Mouse (Mus musculus) left cerebral cortex, postnatal 4 days (tissue): Measurements from ENCODE around the gene Ahdc1. TPM values are rescaled to one million over a fixed set of nuclear protein-coding genes. Genes with fewer than 3 reads are reported as not detected.

Experiments
- DNase-seq: peaks from one replicate; pipeline ENCODE4 v3.0.0-alpha.2; 2022
- intact Hi-C: fragments of 180-260 bp; cut with DNase I; formaldehyde crosslinking; loops from one replicate; pipeline ENCODE4 v1.15.1; 2025
- total RNA-seq, 2 experiments: library from RNA; stranded (reverse); gene quantifications; 2 replicates each; pipeline ENCODE4 v1.2.3; 2021

The Ahdc1 gene
- total RNA-seq, 2 experiments from 2014 or later, result 94.1 to 102 TPM

DNA sequence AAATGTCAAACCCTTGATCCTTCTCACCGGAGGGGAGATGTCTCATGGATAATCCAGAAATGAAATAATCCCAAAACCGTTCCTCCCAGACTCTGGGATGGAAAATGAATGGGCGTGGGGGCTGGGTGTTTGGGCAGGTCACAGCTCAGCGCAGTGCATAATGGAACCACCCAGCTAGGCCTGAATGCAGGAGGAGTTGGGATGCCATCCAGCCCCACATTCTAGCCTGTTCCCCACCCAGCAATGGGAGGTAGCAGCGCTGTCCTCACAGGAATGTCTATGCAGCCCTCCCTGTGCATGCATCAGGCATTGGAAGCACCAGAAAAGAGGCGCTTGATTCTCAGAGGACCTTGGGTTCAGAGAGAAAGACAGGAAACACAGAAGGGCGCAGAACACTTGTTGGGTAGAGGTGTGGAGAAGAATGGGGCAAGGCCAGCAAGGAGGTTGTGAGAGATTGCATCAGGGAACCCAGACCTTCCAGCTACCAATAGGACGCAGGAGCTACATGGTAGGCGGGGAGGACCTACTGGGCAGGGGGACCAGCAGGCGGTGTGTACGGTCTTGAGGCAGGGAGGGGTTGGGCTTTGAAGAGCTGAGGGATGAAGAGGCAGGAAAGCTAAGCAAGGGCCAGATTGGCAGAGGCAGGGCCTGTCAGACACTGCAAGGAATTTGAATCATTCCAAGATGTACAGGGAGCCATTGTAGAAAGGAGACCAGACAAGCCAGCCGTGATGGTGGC, 57.5 kb downstream of the Ahdc1 start:
- intact Hi-C loops, result no loop called here
- DNase-seq, result no peak

DNA sequence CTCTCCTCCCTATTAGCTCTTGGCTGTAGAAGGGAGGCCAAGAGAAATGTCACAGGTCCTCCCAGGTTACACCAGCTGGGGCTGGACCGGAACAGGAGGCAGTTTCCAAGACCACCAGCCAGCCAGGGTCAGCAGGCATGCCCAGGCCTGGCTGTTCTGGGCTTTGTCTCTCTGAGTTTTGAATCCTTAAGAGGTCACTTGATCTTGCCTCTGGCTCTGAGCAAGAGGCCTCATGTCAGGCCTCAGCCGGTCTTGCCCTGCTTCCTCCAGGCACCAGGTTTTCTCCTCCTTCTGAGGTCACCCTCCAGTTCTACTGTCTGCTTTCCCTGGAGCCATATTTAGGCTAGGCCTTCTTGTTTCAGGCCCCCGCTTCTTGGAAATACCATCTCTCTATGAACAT, 59.3 kb downstream of the Ahdc1 start:
- intact Hi-C loops, result no loop called here
- no peak for DNase-seq

DNA sequence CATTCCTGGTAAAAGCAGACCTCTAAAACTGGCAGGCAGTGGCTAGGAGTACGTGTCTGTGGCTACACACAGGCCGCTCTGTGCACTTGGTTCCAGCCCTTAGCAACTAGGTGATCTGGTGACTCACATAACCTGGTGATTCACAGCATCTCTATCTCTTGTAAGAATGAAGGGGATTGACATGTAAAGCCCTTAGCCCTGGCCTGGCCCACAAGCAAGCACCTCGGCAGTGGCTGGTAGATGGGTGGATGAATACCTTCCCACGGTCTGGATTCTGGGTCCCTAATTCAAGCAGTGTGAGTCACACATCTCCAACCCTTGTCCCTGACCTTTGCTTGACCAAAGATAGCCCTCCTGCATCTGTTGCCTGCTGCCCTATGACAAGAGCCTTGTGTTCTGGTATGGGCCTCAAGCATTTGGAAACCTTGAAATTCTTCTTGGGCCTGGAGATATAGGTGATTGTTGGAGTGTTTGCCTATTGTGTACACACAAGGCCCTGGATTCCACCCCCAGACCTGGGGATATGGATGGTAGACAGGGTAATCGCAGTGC, 59.8 kb downstream of the Ahdc1 start:
- intact Hi-C loops, result no loop called here
- no peak for DNase-seq

DNA sequence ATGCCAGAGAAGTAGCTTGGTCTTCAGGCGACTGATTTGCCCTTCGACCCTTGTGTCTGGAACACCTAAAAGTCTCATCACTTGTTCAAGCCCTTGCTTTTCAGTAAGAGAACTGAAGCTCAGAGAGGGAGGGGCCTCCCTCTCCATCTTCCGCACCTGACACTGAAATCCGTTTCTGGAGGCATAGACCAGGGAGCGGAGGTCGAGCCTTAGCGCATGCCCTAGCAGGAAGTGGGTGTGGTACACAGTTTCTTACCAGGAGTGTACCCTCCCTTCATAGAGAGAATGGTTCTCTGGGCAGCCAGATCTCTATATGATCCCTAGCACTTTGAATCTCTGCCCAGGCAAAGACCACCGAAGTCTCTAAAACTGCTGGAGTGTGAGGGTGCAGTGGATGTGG, 62.1 kb downstream of the Ahdc1 start:
- no peak for DNase-seq
- intact Hi-C loops, result no loop called here

DNA sequence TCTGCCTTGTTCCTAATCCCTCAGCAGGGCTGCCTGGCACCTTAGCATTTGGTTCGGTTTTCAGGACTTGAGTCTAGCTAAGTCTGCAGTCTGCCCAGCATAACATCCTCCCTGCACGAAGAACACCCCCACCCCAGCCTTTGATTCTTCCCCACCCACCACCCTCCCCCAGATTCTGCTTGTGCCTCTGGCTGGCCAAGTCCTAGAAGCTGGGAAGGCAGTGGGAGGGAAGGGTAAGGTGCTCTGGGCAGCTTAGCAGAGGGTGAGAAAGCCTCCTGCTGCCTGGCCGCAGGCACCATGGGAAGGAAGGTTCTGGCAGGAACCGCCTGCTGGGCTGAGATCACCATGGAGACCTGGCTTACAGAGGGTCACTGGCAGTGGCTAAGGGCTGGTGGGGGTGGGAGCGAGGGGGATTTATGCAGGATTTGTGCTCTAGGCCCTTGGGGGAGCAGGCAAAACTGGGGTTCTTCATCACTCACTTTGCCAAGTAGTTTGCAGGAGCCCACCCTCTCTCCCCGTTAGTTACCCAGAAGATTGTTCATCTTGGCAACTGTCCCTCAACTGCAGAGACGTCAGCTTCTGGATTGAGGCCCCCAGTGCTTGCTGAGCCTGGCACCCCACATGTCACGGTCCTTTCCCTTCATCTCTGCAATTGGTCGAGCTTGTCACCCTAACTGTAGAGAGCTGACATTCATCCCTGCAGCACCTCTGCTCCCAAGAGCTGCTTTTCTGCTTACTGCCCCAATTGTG, 63.2 kb downstream of the Ahdc1 start:
- intact Hi-C loops, result no loop called here
- DNase-seq, result peak; percentile 77

DNA sequence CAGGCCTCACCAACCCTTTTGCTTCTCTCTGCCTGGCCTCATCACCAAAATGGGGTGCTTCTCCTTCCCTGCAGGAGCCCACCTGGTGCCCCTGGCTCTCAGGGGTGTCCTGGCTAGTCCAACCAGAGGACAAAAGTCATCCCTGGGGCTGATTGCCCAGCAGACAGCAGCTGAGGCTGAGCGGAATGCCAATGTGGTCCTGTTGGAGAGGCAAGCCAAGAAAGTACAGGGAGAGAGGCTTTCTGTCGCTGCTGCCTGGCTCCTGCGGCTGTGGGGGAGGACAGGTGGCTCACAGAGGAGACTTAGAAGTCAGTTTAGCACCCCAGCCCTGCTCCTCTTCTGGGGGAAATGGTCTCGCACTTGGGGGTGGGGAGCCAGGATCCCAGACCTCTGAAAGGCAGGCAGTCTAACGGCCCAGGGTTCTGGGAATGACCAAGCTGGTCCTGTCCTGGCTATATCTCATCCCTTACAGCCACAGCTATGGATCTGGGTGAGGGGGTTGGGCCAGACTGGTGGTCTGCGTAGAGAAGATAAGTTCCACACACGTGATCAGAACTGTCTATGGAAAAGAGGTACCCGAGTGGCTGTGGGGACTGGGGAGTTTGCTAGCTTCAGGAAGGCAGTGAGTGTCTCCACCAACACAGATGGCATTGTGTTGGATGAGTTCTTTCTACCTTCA, 64.0 kb downstream of the Ahdc1 start:
- peak; percentile 73 for DNase-seq
- intact Hi-C loops, result no loop called here

DNA sequence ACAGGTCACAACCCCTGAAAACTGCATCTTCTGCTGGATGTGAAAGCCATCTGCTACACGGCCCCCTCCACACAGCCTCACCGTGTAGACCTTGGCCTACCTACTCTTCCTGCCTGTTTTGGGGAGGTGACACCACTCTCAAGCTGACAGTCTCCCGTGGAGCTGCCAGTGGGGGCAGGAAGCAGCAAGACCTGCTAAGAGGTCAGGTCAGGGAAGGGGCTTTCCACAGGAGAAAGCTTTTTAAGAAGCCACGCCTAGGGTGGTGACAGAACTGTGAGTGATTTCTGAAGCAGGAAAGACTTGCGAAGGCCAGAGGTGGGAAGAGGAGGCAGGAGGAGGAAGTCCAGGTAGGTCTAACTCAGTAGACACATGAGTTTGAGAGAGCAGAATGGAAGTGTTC, 67.9 kb downstream of the Ahdc1 start:
- intact Hi-C loops, result no loop called here
- DNase-seq, result no peak

DNA sequence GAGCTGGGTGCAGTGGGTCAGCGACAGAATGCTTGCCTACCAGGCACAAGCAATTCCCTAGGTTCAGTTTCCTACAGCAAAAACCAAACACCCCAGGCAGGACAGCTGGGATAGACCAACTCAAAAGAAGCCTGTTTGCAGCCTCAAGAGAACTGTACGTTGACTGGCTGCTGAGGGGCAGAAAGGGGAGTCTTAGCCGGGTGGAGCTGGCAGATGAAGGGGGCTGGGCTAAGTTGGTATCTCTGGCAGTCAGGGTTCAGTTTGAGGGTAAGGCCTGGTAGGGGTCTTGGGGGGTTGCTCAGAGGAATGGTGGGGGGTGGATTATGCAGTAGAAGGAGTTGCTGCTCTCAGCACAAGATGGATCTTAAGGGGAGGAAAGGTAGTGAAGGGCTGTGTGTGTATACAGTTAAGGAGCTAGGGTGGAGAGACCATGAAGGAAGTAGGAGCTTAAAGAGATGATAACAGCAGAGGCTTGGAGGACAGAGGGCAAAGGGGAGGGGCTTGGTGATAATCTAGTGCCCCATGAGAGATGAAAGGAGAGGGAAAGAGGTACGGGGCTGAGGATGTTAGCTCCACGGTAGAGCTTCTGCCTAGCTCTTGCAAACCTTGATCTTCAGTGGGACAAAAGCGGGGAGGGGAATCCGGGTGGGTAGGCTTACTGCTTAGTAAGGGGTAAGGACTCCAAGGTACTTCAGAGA, 68.5 kb downstream of the Ahdc1 start:
- intact Hi-C loops, result no loop called here
- no peak for DNase-seq

DNA sequence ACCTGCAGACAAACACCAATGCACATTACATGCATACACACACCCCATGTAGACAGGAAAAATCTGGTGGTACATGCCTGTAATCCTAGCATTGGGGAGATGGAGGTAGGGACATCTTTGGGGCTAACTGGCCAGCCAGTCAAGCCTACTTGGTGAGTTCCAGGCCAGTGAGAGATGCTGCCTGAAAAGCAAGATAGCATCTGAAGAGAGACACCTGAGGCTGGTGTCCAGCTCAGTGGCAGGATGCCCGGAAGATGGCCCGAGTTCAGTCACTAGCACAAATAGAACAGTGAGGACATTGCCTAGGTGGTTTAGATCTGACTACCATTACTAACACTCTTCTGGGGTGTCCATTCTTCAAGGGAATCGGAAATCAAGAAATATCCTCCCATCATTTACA, 69.8 kb downstream of the Ahdc1 start:
- intact Hi-C loops, result no loop called here
- no peak for DNase-seq

DNA sequence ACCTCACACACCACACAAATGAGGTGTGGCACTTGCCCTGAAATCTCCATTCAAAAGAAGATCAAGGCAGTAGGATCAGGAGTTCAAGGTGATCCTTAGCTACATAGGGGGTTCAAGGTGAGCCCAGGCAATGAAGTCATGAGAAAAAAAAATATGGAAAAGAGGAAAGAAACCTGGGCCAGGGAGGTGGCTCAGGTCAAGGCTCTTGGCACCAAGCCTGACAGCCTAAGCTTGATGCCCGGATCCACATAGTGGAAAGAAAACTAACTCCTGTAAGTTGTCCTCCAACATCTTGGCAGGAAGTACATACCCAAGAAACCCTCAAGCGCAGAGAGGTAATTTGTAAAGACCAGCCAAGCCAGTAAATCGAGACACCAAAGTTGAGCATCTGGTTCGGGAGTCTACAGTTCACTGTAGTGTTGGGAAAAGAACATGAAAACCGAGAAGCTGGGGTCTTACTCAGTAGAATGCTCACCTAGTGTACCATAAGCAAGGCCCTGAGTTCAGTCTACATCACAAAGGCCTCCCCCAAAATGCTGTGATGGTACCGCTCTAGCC, 71.2 kb downstream of the Ahdc1 start:
- no peak for DNase-seq

DNA sequence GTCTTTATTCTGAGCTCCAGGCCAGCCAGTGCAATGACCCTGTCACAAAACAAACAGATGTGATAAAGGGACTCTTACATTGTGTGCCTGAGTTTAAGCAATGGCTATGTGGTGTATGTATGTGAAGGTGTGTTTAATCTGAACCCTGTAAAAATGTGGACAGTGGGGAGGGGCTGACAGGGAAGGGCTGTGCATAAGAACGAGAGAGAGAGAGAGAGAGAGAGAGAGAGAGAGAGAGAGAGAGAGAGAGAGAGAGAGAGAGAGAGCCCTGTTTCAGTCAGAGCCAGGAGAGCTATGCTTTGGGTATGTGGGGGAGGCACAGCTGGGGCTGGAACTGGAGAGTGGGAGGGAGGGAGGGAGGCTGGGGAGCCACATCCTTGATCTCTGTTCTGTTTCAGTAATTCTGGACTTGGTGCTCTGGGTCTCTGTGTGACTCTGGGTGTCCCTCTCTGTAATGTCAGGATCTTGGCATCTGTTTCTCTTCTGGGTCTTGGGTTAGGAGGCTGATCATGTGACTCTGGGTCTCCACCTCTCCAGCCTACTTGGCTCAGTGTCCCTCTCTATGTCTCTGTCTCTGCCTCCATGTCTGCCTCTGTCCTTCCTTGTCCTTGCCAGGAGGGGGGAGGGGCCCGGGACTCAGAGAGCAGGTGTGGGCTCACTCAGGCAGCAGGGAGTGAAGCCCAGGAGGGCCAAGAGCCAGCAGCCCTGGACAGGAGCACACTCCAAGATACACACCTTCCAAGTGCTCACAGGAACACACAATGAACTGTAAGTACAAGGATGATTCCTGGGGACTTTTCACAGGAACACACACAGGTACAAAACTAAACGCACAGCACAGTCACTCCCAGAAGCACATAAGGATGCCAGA, 73.2 kb downstream of the Ahdc1 start:
- intact Hi-C loops, result no loop called here
- DNase-seq, result peak; percentile 88

More for the DNA sequence above, 71.2 kb downstream of the Ahdc1 start:
- intact Hi-C loops, result no loop called here

DNA sequence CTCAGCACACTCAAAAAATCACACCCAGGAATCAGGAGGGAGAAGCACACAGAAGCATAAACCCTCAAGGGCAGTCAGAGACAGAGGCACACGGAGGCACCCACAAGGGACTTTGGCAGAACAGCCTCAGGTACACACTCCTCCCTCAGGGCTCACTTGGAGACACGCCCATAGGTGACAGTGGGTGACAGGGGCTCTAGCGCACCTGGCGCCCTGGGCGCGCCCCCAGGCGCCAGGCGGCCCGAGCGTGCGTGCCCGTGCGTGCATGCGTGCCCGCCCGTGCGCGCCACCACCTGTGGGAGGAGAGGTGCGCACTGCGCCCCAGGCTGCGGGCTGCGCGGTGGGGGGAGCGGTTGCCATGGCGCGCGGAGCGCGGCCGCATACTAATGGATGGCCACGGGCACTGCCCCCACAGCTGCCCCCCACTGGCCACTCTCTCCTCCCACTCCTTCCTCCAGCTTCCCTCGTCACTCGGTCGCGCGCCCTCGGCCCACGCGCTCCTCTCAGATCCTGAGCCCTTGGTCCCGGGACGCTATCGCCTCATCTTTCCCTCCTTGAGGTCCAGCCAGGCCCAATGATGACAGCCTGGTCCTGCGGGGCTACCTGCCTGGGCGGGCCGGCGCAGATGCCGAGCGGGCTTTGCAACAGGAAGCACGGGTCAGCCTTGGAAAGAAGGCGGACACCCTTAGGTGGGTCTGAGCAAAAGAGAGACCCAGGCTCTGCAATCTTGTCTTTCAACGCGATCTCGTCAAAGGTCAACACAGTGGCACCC, 74.1 kb downstream of the Ahdc1 start:
- intact Hi-C loops, result no loop called here
- peak; percentile 70 for DNase-seq

DNA sequence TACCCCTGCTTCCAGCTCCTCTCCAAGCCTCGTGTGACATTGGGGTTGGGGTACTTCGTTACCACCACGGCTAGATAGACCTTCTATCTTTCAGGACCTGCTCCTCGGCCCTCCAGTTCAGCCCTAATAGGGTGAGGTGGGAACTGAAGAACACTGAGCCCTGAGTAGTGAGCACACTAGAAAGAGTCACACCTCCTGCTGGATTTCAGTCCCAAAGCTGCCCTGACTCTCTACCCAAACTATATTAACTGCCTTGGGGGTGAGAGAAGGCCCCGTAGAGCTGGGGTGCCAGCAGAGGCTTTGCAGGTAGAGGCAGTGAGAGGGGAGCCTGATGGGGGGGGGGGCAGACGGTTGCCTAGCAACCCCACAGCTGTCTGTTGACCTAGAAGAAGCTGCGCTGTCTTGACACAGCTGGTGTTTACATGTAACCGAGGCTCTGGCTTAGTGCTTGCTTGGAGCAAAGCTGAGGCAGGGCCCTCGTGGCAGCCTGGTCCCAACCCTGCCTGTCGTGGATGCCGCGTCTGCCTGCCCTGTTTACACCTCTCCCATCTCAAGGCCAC, 74.8 kb downstream of the Ahdc1 start:
- DNase-seq, result no peak
- intact Hi-C loops, result no loop called here

DNA sequence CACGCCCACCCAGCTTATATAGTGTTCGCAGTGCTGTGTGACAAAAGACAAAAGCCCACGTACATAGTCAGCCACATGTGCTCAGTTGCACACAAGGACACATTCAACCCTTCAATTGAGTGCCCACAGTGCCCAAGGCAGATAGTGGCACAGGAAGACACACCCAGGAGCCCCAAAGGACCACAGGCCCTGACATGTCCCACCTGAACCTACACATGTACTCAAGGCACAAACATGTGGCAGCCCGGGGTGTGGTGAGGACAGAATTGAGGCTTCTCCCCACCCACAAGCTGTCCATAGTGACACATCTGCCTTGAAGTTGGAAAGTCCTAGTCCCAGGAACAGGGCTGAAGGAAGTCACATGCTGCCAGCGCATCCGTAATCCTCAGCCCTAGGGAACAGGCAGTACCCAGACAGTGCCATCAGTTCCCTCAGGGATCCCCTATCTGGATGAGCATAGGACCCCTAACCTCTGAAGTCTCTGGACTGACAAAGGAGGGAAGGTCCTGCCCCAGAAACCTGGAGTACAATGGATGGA, 76.2 kb downstream of the Ahdc1 start:
- DNase-seq, result no peak
- intact Hi-C loops, result no loop called here

DNA sequence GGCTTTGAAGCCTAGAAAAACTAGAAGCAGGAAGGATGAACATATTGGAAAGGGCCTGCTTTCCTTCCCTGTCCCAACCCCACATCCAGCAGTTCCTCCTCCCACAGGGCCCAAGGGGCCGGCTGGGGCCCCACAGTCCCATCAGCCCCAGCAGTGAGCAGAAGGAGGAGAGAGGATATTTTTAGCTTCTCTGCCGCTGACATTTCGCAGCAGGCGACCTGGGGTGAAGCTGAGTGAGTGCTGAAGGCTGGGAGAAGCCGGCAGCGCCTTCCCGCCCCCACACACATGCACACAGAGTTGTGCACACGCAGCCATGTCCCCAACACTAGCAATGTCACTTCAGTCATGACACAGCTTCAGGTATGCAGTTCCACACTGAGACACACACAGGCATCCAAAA, 76.8 kb downstream of the Ahdc1 start:
- intact Hi-C loops, result no loop called here
- DNase-seq, result no peak

DNA sequence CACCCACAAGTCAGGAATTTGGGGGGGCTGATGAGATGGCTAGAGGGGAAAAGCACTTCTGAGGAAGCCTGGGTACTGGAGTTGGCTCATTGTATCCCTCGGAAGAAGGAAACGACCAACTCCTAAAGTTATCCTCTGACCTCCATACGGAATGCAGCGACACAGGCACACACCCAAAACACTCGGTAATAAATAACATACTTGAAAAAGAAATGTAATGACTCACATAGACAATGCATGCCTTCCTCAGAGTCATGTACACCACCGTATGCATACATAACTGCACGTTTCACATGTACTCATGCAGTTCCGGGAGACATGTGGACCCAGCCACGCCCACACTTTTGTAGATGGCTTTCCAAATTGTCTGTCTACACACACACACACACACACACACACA, 78.3 kb downstream of the Ahdc1 start:
- intact Hi-C loops, result no loop called here
- DNase-seq, result no peak

DNA sequence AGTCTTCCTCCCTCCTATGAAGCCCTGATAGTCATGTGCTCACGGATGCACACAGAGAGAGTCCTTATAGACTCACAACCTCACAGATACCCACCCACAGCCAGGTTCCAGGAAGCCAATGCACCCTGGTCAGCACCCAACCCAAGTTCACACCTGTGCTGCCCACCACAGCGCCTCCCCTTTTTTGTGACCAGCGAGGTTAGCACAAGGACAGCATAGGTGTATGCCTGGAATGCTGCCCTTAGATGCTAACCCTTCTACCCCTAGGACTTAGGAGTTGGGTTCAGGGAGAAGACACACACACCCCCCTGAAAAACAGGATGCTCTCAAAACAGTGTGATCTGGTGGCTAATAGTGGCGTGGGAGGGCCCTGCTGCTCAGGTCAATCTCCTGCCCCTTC, 78.7 kb downstream of the Ahdc1 start:
- no peak for DNase-seq
- intact Hi-C loops, result no loop called here

DNA sequence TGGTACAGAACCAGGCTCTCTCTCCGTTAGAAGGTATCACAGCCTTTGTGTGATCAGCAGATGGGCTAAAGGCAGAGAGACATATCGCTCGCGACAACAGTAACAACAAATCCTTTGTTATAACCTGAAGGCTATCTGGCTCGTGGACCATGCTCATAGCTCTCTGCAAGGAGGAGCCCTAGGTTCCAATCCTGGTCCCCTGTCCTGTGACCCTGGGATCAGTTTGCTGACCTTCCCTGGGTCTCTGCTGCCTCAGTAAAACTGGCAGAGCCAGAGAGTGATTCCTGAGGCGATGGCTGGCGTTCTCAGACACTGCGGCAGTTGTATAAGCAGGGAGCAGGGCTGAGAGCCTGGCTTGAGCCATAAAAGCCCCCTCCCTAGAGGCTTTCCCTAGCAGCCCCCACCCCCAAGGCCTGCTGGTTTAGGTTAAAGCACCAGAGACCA, 79.2 kb downstream of the Ahdc1 start:
- no peak for DNase-seq
- intact Hi-C loops, result no loop called here
